Mouse (Mus musculus) limb, embryonic 13.5 days (tissue): ENCODE measurements around the gene Olfr644. TPM values are rescaled to one million over a fixed set of nuclear protein-coding genes. Genes with fewer than 3 reads are reported as not detected.

Experiments
- ATAC-seq: fragments of 200-750 bp; cut with Nextera tagmentation; 2 replicates; pipeline ENCODE4 v1.8.0; 2017; ENCODE audit warnings: low read depth, moderate number of reproducible peaks, moderate TSS enrichment; ENCODE audit not compliant: low FRiP score
- H3K27ac ChIP-seq: fragments of 300-500 bp; sonication (generic); 2 replicates; pipeline ENCODE4 v1.5.1; 2015; ENCODE audit warnings: inconsistent platforms, mild to moderate bottlenecking, moderate library complexity
- H3K27me3 ChIP-seq: fragments of 300-500 bp; sonication (generic); 2 replicates; pipeline ENCODE4 v1.6.1; 2015; ENCODE audit warnings: mild to moderate bottlenecking, inconsistent platforms
- H3K36me3 ChIP-seq: fragments of 300-500 bp; sonication (generic); 2 replicates; pipeline ENCODE4 v1.6.1; 2015; ENCODE audit warnings: inconsistent platforms, mild to moderate bottlenecking, moderate library complexity
- H3K4me1 ChIP-seq: fragments of 300-500 bp; sonication (generic); 2 replicates; pipeline ENCODE4 v1.6.1; 2015; ENCODE audit warnings: inconsistent platforms
- H3K4me2 ChIP-seq: fragments of 300-500 bp; sonication (generic); replicated peaks from 2 replicates; pipeline ENCODE4 v1.6.1; 2015; ENCODE audit warnings: inconsistent platforms, mild to moderate bottlenecking, moderate library complexity
- H3K4me3 ChIP-seq: fragments of 300-500 bp; sonication (generic); 2 replicates; pipeline ENCODE4 v1.5.1; 2015; ENCODE audit warnings: moderate library complexity, mild to moderate bottlenecking, inconsistent platforms
- H3K9ac ChIP-seq: fragments of 300-500 bp; sonication (generic); 2 replicates; pipeline ENCODE4 v1.6.1; 2015; ENCODE audit warnings: mild to moderate bottlenecking, inconsistent platforms
- H3K9me3 ChIP-seq: fragments of 300-500 bp; sonication (generic); 2 replicates; pipeline ENCODE4 v1.6.1; 2016; ENCODE audit warnings: inconsistent platforms
- WGBS: fragments of 180-500 bp; shearing (Covaris S2); methylation state at CpG from one replicate; pipeline ENCODE4 v1.1.7; 2015; 5-methylcytosine and 5-hydroxymethylcytosine counted together
- polyA plus RNA-seq: library from polyadenylated mRNA; unstranded; fragments of >200 nt; fragmentation: Nextera tagmentation; extraction: Ambion mirVana; gene quantifications from 2 replicates; pipeline ENCODE4 v1.2.1, GENCODE M21; 2015

Olfr644 gene
- 0.05 TPM in 1 of 2 replicates, not detected in the other for polyA plus RNA-seq

- no peak within 1 kb of the TSS for H3K4me2 ChIP-seq
- H3K9ac ChIP-seq = no peak within 1 kb of the TSS
- no peak for ATAC-seq
- H3K36me3 ChIP-seq = no peaks in the 10 kb centered on the region
- no peaks in the 10 kb centered on the region for H3K9me3 ChIP-seq
- no peaks in the 10 kb centered on the region for H3K27me3 ChIP-seq
- H3K4me3 ChIP-seq = no peak within 1 kb of the TSS
- H3K27ac ChIP-seq = no peak within 1 kb of the TSS
- WGBS = 76% methylated on average over 2 of the region's 2 CpGs
- no peaks in the 10 kb centered on the region for H3K4me1 ChIP-seq
These were observed at the start of gene Olfr644 for GRCm38 (mm10) chr7:104071769-104072168. Gene Olfr644 (minus strand): TSS chr7:104071869.

- no peak within 1 kb of the TSS for H3K4me2 ChIP-seq
- no peak within 1 kb of the TSS for H3K4me3 ChIP-seq
- 0 out of 2 replicates have a peak, but pooled peaks cover 4% of the 10 kb centered on the region for H3K9me3 ChIP-seq
- H3K27me3 ChIP-seq = no peaks in the 10 kb centered on the region
- H3K27ac ChIP-seq = no peak within 1 kb of the TSS
- no peaks in the 10 kb centered on the region for H3K36me3 ChIP-seq
- H3K9ac ChIP-seq = no peak within 1 kb of the TSS
- no peaks in the 10 kb centered on the region for H3K4me1 ChIP-seq
- no peak for ATAC-seq
These were observed 33.0 kb upstream of the Olfr644 start, which contains the start of gene Olfr646 for GRCm38 (mm10) chr7:104104757-104104972. Gene Olfr646 (plus strand): TSS chr7:104104873.

- no peaks in the 10 kb centered on the region for H3K4me1 ChIP-seq
- no peak overlapping the region for H3K4me3 ChIP-seq
- no peaks in the 10 kb centered on the region for H3K27me3 ChIP-seq
- no peaks in the 10 kb centered on the region for H3K36me3 ChIP-seq
- no peak overlapping the region for H3K27ac ChIP-seq
- 0 out of 2 replicates have a peak, but pooled peaks cover 4% of the 10 kb centered on the region for H3K9me3 ChIP-seq
- WGBS = 50% methylated on average over 4 of the region's 4 CpGs
- H3K9ac ChIP-seq = no peak overlapping the region
- H3K4me2 ChIP-seq = no peak overlapping the region
- no peak for ATAC-seq
These were observed 32.5 kb upstream of the Olfr644 start for GRCm38 (mm10) chr7:104103913-104104756.

- no peak for ATAC-seq
- Histone ChIP-seq H3K4me1 (no peaks in the 10 kb centered on the region), H3K4me2 (no peak within 1 kb of the TSS), H3K9ac (no peak within 1 kb of the TSS), H3K27me3 (no peaks in the 10 kb centered on the region), H3K36me3 (no peaks in the 10 kb centered on the region), H3K27ac (no peak within 1 kb of the TSS), H3K9me3 (no peaks in the 10 kb centered on the region), H3K4me3 (no peak within 1 kb of the TSS)
- 60% methylated on average over 1 of the region's 1 CpGs for WGBS
These were observed 13.7 kb upstream of the Olfr644 start, which contains the start of gene Olfr645 for GRCm38 (mm10) chr7:104085365-104085764. Gene Olfr645 (minus strand): TSS chr7:104085465.

- 46% methylated on average over 2 of the region's 2 CpGs for WGBS
- Histone ChIP-seq H3K36me3 (no peaks in the 10 kb centered on the region), H3K27me3 (no peaks in the 10 kb centered on the region), H3K4me3 (no peak within 1 kb of the TSS), H3K4me1 (no peaks in the 10 kb centered on the region), H3K9ac (no peak within 1 kb of the TSS), H3K9me3 (no peaks in the 10 kb centered on the region), H3K4me2 (no peak within 1 kb of the TSS), H3K27ac (no peak within 1 kb of the TSS)
- ATAC-seq = no peak
These were observed 10.3 kb downstream of the Olfr644 start, which contains the start of gene 4930516K23Rik for GRCm38 (mm10) chr7:104061345-104061744. Gene 4930516K23Rik (minus strand): TSS chr7:104061445.

GRCm38 (mm10) chr7:104059215-104059614 lies 12.5 kb downstream of the Olfr644 start:
- Histone ChIP-seq H3K9me3 (no peaks in the 10 kb centered on the region), H3K9ac (no peak overlapping the region), H3K36me3 (no peaks in the 10 kb centered on the region), H3K27me3 (no peaks in the 10 kb centered on the region), H3K27ac (no peak overlapping the region), H3K4me1 (no peaks in the 10 kb centered on the region), H3K4me2 (no peak overlapping the region), H3K4me3 (no peak overlapping the region)
- WGBS = 91% methylated on average over 1 of the region's 1 CpGs
- ATAC-seq = no peak

- Histone ChIP-seq H3K9ac (no peak within 1 kb of the TSS), H3K27me3 (no peaks in the 10 kb centered on the region), H3K27ac (no peak within 1 kb of the TSS), H3K4me1 (no peaks in the 10 kb centered on the region), H3K4me3 (no peak within 1 kb of the TSS), H3K4me2 (no peak within 1 kb of the TSS), H3K36me3 (no peaks in the 10 kb centered on the region), H3K9me3 (no peaks in the 10 kb centered on the region)
- ATAC-seq = no peak
- 61% methylated on average over 1 of the region's 1 CpGs for WGBS
These were observed 19.1 kb downstream of the Olfr644 start, which contains the start of gene Olfr642 for GRCm38 (mm10) chr7:104052566-104052965. Gene Olfr642 (minus strand): TSS chr7:104052666.

- WGBS = 85% methylated on average over 4 of the region's 4 CpGs
These were observed 20.9 kb downstream of the Olfr644 start for GRCm38 (mm10) chr7:104050745-104051144.

GRCm38 (mm10) chr7:104035145-104035544 lies 36.5 kb downstream of the Olfr644 start, which contains the start of gene Olfr641:
Gene Olfr641 (plus strand): TSS chr7:104035445.
- WGBS = 75% methylated on average over 1 of the region's 1 CpGs
- H3K4me2 ChIP-seq = no peak within 1 kb of the TSS
- no peak within 1 kb of the TSS for H3K9ac ChIP-seq
- no peaks in the 10 kb centered on the region for H3K27me3 ChIP-seq
- no peaks in the 10 kb centered on the region for H3K4me1 ChIP-seq
- no peak for ATAC-seq
- no peaks in the 10 kb centered on the region for H3K36me3 ChIP-seq
- no peak within 1 kb of the TSS for H3K27ac ChIP-seq
- no peaks in the 10 kb centered on the region for H3K9me3 ChIP-seq
- no peak within 1 kb of the TSS for H3K4me3 ChIP-seq

More at GRCm38 (mm10) chr7:104050745-104051144, 20.9 kb downstream of the Olfr644 start:
- H3K27ac ChIP-seq = no peak overlapping the region
- no peak overlapping the region for H3K4me2 ChIP-seq
- no peaks in the 10 kb centered on the region for H3K36me3 ChIP-seq
- H3K9me3 ChIP-seq = no peaks in the 10 kb centered on the region
- H3K9ac ChIP-seq = no peak overlapping the region
- no peak overlapping the region for H3K4me3 ChIP-seq
- H3K27me3 ChIP-seq = no peaks in the 10 kb centered on the region
- H3K4me1 ChIP-seq = no peaks in the 10 kb centered on the region
- ATAC-seq = no peak

- no peaks in the 10 kb centered on the region for H3K27me3 ChIP-seq
- H3K4me3 ChIP-seq = no peak overlapping the region
- H3K4me1 ChIP-seq = no peaks in the 10 kb centered on the region
- no peak overlapping the region for H3K9ac ChIP-seq
- H3K27ac ChIP-seq = no peak overlapping the region
- H3K4me2 ChIP-seq = no peak overlapping the region
- 79% methylated on average over 3 of the region's 3 CpGs for WGBS
- ATAC-seq = no peak
- H3K9me3 ChIP-seq = no peaks in the 10 kb centered on the region
- no peaks in the 10 kb centered on the region for H3K36me3 ChIP-seq
These were observed 44.7 kb downstream of the Olfr644 start for GRCm38 (mm10) chr7:104026978-104027377.

- no peak within 1 kb of the TSS for H3K27ac ChIP-seq
- H3K9me3 ChIP-seq = no peaks in the 10 kb centered on the region
- no peak within 1 kb of the TSS for H3K4me3 ChIP-seq
- H3K4me2 ChIP-seq = no peak within 1 kb of the TSS
- H3K36me3 ChIP-seq = no peaks in the 10 kb centered on the region
- no peaks in the 10 kb centered on the region for H3K27me3 ChIP-seq
- 82% methylated on average over 6 of the region's 6 CpGs for WGBS
- no peak within 1 kb of the TSS for H3K9ac ChIP-seq
- H3K4me1 ChIP-seq = no peaks in the 10 kb centered on the region
- ATAC-seq = no peak
These were observed 46.2 kb downstream of the Olfr644 start, which contains the start of gene Olfr640 for GRCm38 (mm10) chr7:104025473-104025872. Gene Olfr640 (minus strand): TSS chr7:104025573.

- 90% methylated on average over 6 of the region's 6 CpGs for WGBS
- no peak overlapping the region for H3K4me3 ChIP-seq
- H3K4me1 ChIP-seq = no peaks in the 10 kb centered on the region
- no peak overlapping the region for H3K4me2 ChIP-seq
- no peaks in the 10 kb centered on the region for H3K36me3 ChIP-seq
- H3K9ac ChIP-seq = no peak overlapping the region
- H3K27me3 ChIP-seq = no peaks in the 10 kb centered on the region
- ATAC-seq = no peak
- H3K9me3 ChIP-seq = no peaks in the 10 kb centered on the region
- no peak overlapping the region for H3K27ac ChIP-seq
These were observed 50.0 kb downstream of the Olfr644 start for GRCm38 (mm10) chr7:104021651-104022050.
